Mouse (Mus musculus) kidney, postnatal 0 days (tissue): ENCODE results near the gene Tmem132c. TPM values are rescaled to one million over a fixed set of nuclear protein-coding genes. Genes with fewer than 3 reads are reported as not detected.

Experiments
- ATAC-seq: fragments of 200-750 bp; cut with Nextera tagmentation; replicated peaks from 2 replicates; pipeline ENCODE4 v1.8.0; 2017; ENCODE audit warnings: low read depth, moderate number of reproducible peaks, moderate TSS enrichment, moderate library complexity; ENCODE audit not compliant: low FRiP score
- DNase-seq: peaks from one replicate; pipeline ENCODE4 v3.0.0-alpha.2; 2016; ENCODE audit warnings: low spot score
- H3K27ac ChIP-seq: fragments of 300-500 bp; sonication (generic); 2 replicates; pipeline ENCODE4 v1.5.1; 2014; ENCODE audit warnings: mild to moderate bottlenecking
- H3K27me3 ChIP-seq: fragments of 300-500 bp; sonication (generic); 2 replicates; pipeline ENCODE4 v1.6.1; 2014; ENCODE audit warnings: low read length, mixed read lengths; ENCODE audit not compliant: insufficient read depth
- H3K36me3 ChIP-seq: fragments of 300-500 bp; sonication (generic); 2 replicates; pipeline ENCODE4 v1.6.1; 2014; ENCODE audit warnings: low read length, mixed read lengths; ENCODE audit not compliant: insufficient read depth
- H3K4me1 ChIP-seq: fragments of 300-500 bp; sonication (generic); replicated peaks from 2 replicates; pipeline ENCODE4 v1.6.1; 2014; ENCODE audit warnings: antibody characterized with exemption, low read length, mixed read lengths; ENCODE audit not compliant: insufficient read depth
- H3K4me2 ChIP-seq: fragments of 300-500 bp; sonication (generic); 2 replicates; pipeline ENCODE4 v1.6.1; 2014; ENCODE audit warnings: mild to moderate bottlenecking, low read length, moderate library complexity, mixed read lengths
- H3K4me3 ChIP-seq: fragments of 300-500 bp; sonication (generic); replicated peaks from 2 replicates; pipeline ENCODE4 v1.5.1; 2014; ENCODE audit warnings: low read depth, low read length
- H3K9ac ChIP-seq: fragments of 300-500 bp; sonication (generic); 2 replicates; pipeline ENCODE4 v1.6.1; 2014; ENCODE audit warnings: low read depth, low read length
- H3K9me3 ChIP-seq: fragments of 300-500 bp; sonication (generic); replicated peaks from 2 replicates; pipeline ENCODE4 v1.6.1; 2016; ENCODE audit warnings: low read length, inconsistent platforms, mixed read lengths
- CTCF ChIP-seq: IDR thresholded peaks from 2 replicates; pipeline ENCODE4 v1.5.1; 2016; ENCODE audit warnings: antibody characterized with exemption, low read depth, mild to moderate bottlenecking, moderate library complexity
- WGBS: fragments of 180-500 bp; shearing (Covaris S2); extraction: QIAGEN DNeasy Blood & Tissue Kit; methylation state at CpG from one replicate; pipeline ENCODE4 v1.1.7; 2014; 5-methylcytosine and 5-hydroxymethylcytosine counted together
- polyA plus RNA-seq: library from polyadenylated mRNA; unstranded; fragments of >200 nt; fragmentation: Nextera tagmentation; extraction: Ambion mirVana; gene quantifications from 2 replicates; pipeline ENCODE4 v1.2.1, GENCODE M21; 2015

Gene Tmem132c
- polyA plus RNA-seq, 1 experiment from 2014 or later: 0.75 TPM

- H3K9ac ChIP-seq: no peak overlapping the region
- H3K4me2 ChIP-seq: no peak overlapping the region
- no peak overlapping the region for H3K27ac ChIP-seq
- DNase-seq (no peak), ATAC-seq (no peak)
- no peaks in the 10 kb centered on the region for H3K36me3 ChIP-seq
- H3K27me3 ChIP-seq: no peaks in the 10 kb centered on the region
- 86% methylated on average over 9 of the region's 9 CpGs for WGBS
- H3K9me3 ChIP-seq: no peaks in the 10 kb centered on the region
- no peaks in the 10 kb centered on the region for H3K4me1 ChIP-seq
- no peak for TF ChIP-seq CTCF
- no peak overlapping the region for H3K4me3 ChIP-seq
Measured at GRCm38 (mm10) chr5:127279462-127279861, 37.9 kb downstream of the Tmem132c start.

- no peak overlapping the region for H3K4me3 ChIP-seq
- DNase-seq (no peak), ATAC-seq (no peak)
- H3K9ac ChIP-seq: no peak overlapping the region
- H3K4me2 ChIP-seq: no peak overlapping the region
- no peaks in the 10 kb centered on the region for H3K27me3 ChIP-seq
- 62% methylated on average over 4 of the region's 4 CpGs for WGBS
- no peak overlapping the region for H3K27ac ChIP-seq
- no peaks in the 10 kb centered on the region for H3K4me1 ChIP-seq
- no peak for TF ChIP-seq CTCF
- H3K36me3 ChIP-seq: no peaks in the 10 kb centered on the region
- H3K9me3 ChIP-seq: no peaks in the 10 kb centered on the region
Measured at GRCm38 (mm10) chr5:127281186-127281585, 39.6 kb downstream of the Tmem132c start.

GRCm38 (mm10) chr5:127282539-127283123, 41.0 kb downstream of the Tmem132c start:
- no peak overlapping the region for H3K4me2 ChIP-seq
- H3K4me1 ChIP-seq: no peaks in the 10 kb centered on the region
- WGBS: 17% methylated on average over 6 of the region's 6 CpGs
- H3K4me3 ChIP-seq: no peak overlapping the region
- DNase-seq (no peak), ATAC-seq (no peak)
- no peak overlapping the region for H3K27ac ChIP-seq
- no peaks in the 10 kb centered on the region for H3K9me3 ChIP-seq
- H3K27me3 ChIP-seq: no peaks in the 10 kb centered on the region
- TF ChIP-seq CTCF: no peak
- H3K36me3 ChIP-seq: no peaks in the 10 kb centered on the region
- H3K9ac ChIP-seq: no peak overlapping the region

- no peak overlapping the region for H3K27ac ChIP-seq
- ATAC-seq (no peak), DNase-seq (no peak)
- TF ChIP-seq CTCF: no peak
- no peak overlapping the region for H3K4me2 ChIP-seq
- H3K27me3 ChIP-seq: no peaks in the 10 kb centered on the region
- H3K9ac ChIP-seq: no peak overlapping the region
- no peaks in the 10 kb centered on the region for H3K9me3 ChIP-seq
- no peaks in the 10 kb centered on the region for H3K36me3 ChIP-seq
- no peak overlapping the region for H3K4me3 ChIP-seq
- 61% methylated on average over 5 of the region's 5 CpGs for WGBS
- H3K4me1 ChIP-seq: no peaks in the 10 kb centered on the region
Measured at GRCm38 (mm10) chr5:127286886-127287285, 45.3 kb downstream of the Tmem132c start.

GRCm38 (mm10) chr5:127289659-127290058, 48.1 kb downstream of the Tmem132c start:
- H3K27ac ChIP-seq: no peak overlapping the region
- H3K4me2 ChIP-seq: no peak overlapping the region
- no peak for TF ChIP-seq CTCF
- ATAC-seq: no peak
- DNase-seq: no peak
- no peaks in the 10 kb centered on the region for H3K9me3 ChIP-seq
- no peaks in the 10 kb centered on the region for H3K27me3 ChIP-seq
- H3K36me3 ChIP-seq: no peaks in the 10 kb centered on the region
- no peak overlapping the region for H3K9ac ChIP-seq
- no peaks in the 10 kb centered on the region for H3K4me1 ChIP-seq
- 94% methylated on average over 8 of the region's 8 CpGs for WGBS
- no peak overlapping the region for H3K4me3 ChIP-seq

- H3K4me2 ChIP-seq: no peak overlapping the region
- H3K4me3 ChIP-seq: no peak overlapping the region
- no peak overlapping the region for H3K9ac ChIP-seq
- H3K36me3 ChIP-seq: no peaks in the 10 kb centered on the region
- no peak for TF ChIP-seq CTCF
- 50% methylated on average over 17 of the region's 17 CpGs for WGBS
- no peak overlapping the region for H3K27ac ChIP-seq
- no peaks in the 10 kb centered on the region for H3K9me3 ChIP-seq
- H3K4me1 ChIP-seq: no peaks in the 10 kb centered on the region
- H3K27me3 ChIP-seq: no peaks in the 10 kb centered on the region
- peak; percentile 25 for DNase-seq
- ATAC-seq: no peak
Measured at GRCm38 (mm10) chr5:127290461-127291250, 49.0 kb downstream of the Tmem132c start.
